Mouse (Mus musculus) midbrain, embryonic 16.5 days (tissue): ENCODE results near the gene Cad. TPM values are rescaled to one million over a fixed set of nuclear protein-coding genes. Genes with fewer than 3 reads are reported as not detected.
"Not testable (repeated sequence)": the region's sequence is repeated elsewhere in the genome, so short reads cannot be mapped to it uniquely, and the experiment has no call there.

Experiments used
- ATAC-seq: fragments of 200-750 bp; cut with Nextera tagmentation; 2 replicates; pipeline ENCODE4 v1.8.0; 2017; ENCODE audit warnings: moderate TSS enrichment
- H3K27ac ChIP-seq: fragments of 300-500 bp; sonication (generic); 2 replicates; pipeline ENCODE4 v1.5.1; 2014; ENCODE audit warnings: mild to moderate bottlenecking, low read length, mixed read lengths
- H3K27me3 ChIP-seq: fragments of 300-500 bp; sonication (generic); 2 replicates; pipeline ENCODE4 v1.6.1; 2014; ENCODE audit warnings: low read depth, low read length, mixed read lengths; ENCODE audit not compliant: control insufficient read depth, insufficient read depth
- H3K36me3 ChIP-seq: fragments of 300-500 bp; sonication (generic); 2 replicates; pipeline ENCODE4 v1.6.1; 2014; ENCODE audit warnings: mild to moderate bottlenecking, low read length, moderate library complexity, mixed read lengths; ENCODE audit not compliant: control insufficient read depth, insufficient read depth
- H3K4me1 ChIP-seq: fragments of 300-500 bp; sonication (generic); 2 replicates; pipeline ENCODE4 v1.6.1; 2014; ENCODE audit warnings: mild to moderate bottlenecking, low read length, mixed read lengths; ENCODE audit not compliant: control insufficient read depth, insufficient read depth
- H3K4me2 ChIP-seq: fragments of 300-500 bp; sonication (generic); 2 replicates; pipeline ENCODE4 v1.6.1; 2014; ENCODE audit warnings: mild to moderate bottlenecking, low read length, mixed read lengths
- H3K4me3 ChIP-seq: fragments of 300-500 bp; sonication (generic); 2 replicates; pipeline ENCODE4 v1.5.1; 2014; ENCODE audit warnings: low read depth, mild to moderate bottlenecking, low read length, moderate library complexity, mixed read lengths
- H3K9ac ChIP-seq: fragments of 300-500 bp; sonication (generic); 2 replicates; pipeline ENCODE4 v1.6.1; 2014; ENCODE audit warnings: low read depth, low read length, mixed read lengths
- H3K9me3 ChIP-seq: fragments of 300-500 bp; sonication (generic); replicated peaks from 2 replicates; pipeline ENCODE4 v1.6.1; 2014; ENCODE audit warnings: mild to moderate bottlenecking, low read length, mixed read lengths; ENCODE audit not compliant: control insufficient read depth, poor library complexity, severe bottlenecking
- WGBS: fragments of 180-500 bp; shearing (Covaris S2); extraction: QIAGEN DNeasy Blood & Tissue Kit; methylation state at CpG from one replicate; pipeline ENCODE4 v1.1.7; 2014; 5-methylcytosine and 5-hydroxymethylcytosine counted together
- polyA plus RNA-seq: library from polyadenylated mRNA; unstranded; fragments of >200 nt; fragmentation: Nextera tagmentation; extraction: Ambion mirVana; gene quantifications from 2 replicates; pipeline ENCODE4 v1.2.1, GENCODE M21; 2015

The Cad gene
- 14.5 and 14.8 TPM in 2 replicates for polyA plus RNA-seq

DNA sequence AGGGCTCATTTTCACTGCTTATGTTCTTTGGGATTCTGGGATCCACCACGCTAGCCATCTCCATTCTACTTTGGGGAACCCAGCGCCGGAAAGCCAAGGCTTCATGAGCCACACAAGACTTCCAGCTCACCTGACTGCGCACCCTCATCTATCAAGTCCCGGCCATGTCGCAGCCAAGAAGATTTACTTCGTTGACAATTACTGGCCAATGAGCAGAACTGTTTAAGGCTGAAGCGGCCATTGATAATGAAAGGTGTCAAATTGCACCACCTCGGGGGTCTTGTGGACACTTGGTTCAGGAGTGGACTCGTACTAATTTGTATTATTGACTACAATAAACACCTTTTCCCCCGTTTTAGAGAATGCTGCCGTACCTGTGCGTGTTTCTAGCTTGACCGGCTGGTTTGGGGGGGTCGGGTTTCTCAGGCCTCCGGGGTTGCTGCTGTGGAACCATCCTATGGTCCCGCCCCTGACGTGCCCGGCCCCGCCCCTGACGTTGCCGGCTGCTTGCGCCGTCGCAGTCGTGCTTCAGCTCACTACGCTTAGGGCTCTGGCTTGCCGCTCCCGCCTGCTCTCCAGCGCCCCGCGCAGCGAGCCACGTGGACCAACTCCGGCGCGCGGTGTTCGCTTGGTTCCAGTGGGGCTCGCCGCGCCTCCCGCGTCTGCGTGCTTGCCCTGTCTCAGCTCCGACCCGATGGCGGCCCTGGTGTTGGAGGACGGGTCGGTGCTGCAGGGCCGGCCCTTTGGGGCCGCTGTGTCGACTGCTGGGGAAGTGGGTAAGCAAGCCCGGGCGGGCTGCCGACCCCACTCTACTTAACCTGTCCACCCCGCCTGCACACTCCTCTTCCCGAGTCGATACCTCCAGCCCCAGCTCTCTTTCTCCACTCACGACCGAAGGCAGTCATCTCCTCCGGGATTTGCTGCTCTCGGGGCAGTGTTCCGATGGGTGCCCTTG, at the start of gene Cad:
TSS of gene Cad (plus strand) at position 520 of the 955 bp plus-strand sequence.
- Histone ChIP-seq H3K27ac (peak within 1 kb of the TSS; percentile 73), H3K27me3 (no peaks in the 10 kb centered on the region), H3K4me3 (peak within 1 kb of the TSS; percentile 75), H3K36me3 (peaks cover 6% of the 10 kb centered on the region), H3K4me2 (peak within 1 kb of the TSS; percentile 94), H3K4me1 (peaks cover 19% of the 10 kb centered on the region), H3K9me3 (no peaks in the 10 kb centered on the region), H3K9ac (peak within 1 kb of the TSS; percentile 81)
- peak; percentile 98 for ATAC-seq
- under 1% methylated on average over 63 of the region's 64 CpGs for WGBS

DNA sequence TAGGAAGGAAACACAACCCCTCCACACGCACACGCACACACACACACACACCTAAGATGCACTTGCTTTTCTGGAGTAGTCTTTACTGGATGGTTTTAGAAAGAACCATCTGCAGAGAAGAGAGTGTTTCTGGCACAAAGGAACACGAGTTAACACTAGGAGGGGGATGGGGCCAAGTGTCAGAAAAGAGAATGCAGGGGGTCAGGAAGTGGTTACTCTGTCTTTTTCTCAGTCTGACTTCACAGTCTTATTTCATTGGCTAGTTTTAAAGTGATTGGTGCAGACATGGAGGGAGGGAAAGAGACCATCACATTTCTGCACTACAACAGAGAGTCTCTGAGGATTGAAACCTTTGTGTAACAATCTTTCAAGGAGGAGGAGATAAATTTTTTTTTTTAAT, 41.8 kb upstream of the Cad start:
- no peak for ATAC-seq
- Histone ChIP-seq H3K4me2 (no peak overlapping the region), H3K36me3 (no peaks in the 10 kb centered on the region), H3K9ac (no peak overlapping the region), H3K9me3 (no peaks in the 10 kb centered on the region), H3K4me1 (no peaks in the 10 kb centered on the region), H3K4me3 (no peak overlapping the region), H3K27ac (no peak overlapping the region), H3K27me3 (no peaks in the 10 kb centered on the region)
- 77% methylated on average over 3 of the region's 3 CpGs for WGBS

DNA sequence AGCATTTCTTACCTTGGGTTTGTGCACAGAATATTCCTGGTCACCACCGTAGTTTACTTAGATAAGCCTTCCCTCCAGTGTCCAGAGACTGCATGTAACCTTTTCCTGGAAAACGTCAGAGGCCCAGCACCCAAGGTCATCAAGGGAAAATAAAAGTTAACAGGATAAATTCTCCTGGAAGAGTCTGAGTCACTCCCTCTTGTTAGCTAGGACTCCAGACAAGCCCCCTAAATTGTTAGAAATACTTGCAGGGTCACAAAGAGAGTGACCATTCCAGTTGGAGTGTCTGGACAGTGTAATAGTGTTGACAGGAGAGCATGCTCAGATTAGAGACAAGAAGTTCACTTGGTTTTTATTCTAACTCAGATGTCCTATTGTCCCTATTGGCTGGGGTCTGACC, 38.7 kb upstream of the Cad start:
- no peak overlapping the region for H3K4me2 ChIP-seq
- no peak overlapping the region for H3K9ac ChIP-seq
- H3K9me3 ChIP-seq: no peaks in the 10 kb centered on the region
- no peak overlapping the region for H3K4me3 ChIP-seq
- WGBS: 77% methylated on average over 2 of the region's 2 CpGs
- ATAC-seq: no peak
- H3K27ac ChIP-seq: no peak overlapping the region
- H3K4me1 ChIP-seq: no peaks in the 10 kb centered on the region
- no peaks in the 10 kb centered on the region for H3K27me3 ChIP-seq
- H3K36me3 ChIP-seq: no peaks in the 10 kb centered on the region

DNA sequence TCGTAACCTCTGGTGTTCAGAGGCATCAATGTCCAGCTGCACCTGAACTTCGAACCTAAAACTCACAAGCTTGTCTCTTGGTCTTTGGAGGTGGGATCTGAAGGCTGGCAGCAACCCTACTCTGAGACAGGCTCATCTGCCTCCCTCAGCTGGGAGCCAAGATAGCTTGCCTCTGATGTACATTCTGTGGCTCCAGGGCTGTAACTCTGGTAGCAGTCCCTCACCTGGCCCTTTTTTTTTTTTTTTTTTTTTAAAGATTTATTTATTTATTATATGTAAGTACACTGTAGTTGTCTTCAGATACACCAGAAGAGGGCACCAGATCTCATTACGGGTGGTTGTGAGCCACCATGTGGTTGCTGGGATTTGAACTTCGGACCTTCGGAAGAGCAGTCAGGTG, 32.8 kb upstream of the Cad start:
- 97% methylated on average over 4 of the region's 5 CpGs for WGBS
- not testable (repeated sequence) for H3K9ac ChIP-seq, H3K9me3 ChIP-seq, H3K4me3 ChIP-seq, ATAC-seq, H3K4me1 ChIP-seq, H3K27me3 ChIP-seq, H3K4me2 ChIP-seq, H3K27ac ChIP-seq, H3K36me3 ChIP-seq

DNA sequence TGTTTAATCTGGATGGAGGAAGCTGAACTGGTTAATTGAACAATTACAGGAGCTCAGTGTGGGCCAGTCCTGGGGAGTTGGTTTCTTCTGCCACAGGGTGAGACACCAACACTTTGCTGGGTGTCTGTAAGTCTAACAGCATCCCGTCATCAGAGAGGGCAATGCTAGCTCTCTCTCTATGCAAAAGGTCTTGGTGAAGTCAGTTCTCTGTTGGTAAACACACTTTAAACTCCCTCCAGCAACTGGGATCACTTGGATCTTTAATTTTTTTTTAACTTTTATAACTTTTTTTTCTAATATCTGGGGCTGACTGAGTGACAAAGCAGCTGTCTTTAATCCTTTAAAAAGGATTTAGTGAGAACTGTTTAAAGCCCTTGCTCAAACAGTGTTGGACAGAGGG, 31.9 kb upstream of the Cad start:
- H3K4me2 ChIP-seq: no peak overlapping the region
- H3K27ac ChIP-seq: no peak overlapping the region
- no peak overlapping the region for H3K9ac ChIP-seq
- H3K9me3 ChIP-seq: no peaks in the 10 kb centered on the region
- ATAC-seq: no peak
- no peaks in the 10 kb centered on the region for H3K4me1 ChIP-seq
- H3K4me3 ChIP-seq: no peak overlapping the region
- H3K27me3 ChIP-seq: no peaks in the 10 kb centered on the region
- 13% methylated on average over 1 of the region's 1 CpGs for WGBS
- no peaks in the 10 kb centered on the region for H3K36me3 ChIP-seq

DNA sequence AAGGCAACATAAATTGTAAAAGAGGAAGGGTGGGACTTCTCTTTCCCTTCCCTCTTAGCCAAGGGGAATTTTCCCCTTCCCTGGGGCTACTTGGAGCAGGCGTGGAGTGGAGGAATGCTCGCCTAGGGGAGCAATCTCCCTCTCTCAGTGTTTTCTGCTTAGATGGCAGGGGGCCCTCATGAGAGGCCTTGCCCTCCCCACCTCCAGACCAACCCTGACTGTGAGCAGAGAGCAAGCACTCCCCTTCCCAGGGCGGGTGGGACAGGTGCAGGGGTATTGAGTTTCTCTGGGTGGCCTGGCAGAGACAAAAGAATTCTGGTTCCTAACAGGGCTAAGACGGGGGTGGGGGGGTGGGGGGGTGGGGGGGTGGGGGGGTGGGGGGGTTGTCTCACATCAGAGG, 31.3 kb upstream of the Cad start:
- H3K4me1 ChIP-seq: no peaks in the 10 kb centered on the region
- no peaks in the 10 kb centered on the region for H3K27me3 ChIP-seq
- H3K9me3 ChIP-seq: no peaks in the 10 kb centered on the region
- H3K4me3 ChIP-seq: no peak overlapping the region
- no peak overlapping the region for H3K27ac ChIP-seq
- no peak for ATAC-seq
- no peak overlapping the region for H3K4me2 ChIP-seq
- no peaks in the 10 kb centered on the region for H3K36me3 ChIP-seq
- H3K9ac ChIP-seq: no peak overlapping the region
- 0% methylated on average over 3 of the region's 4 CpGs for WGBS

DNA sequence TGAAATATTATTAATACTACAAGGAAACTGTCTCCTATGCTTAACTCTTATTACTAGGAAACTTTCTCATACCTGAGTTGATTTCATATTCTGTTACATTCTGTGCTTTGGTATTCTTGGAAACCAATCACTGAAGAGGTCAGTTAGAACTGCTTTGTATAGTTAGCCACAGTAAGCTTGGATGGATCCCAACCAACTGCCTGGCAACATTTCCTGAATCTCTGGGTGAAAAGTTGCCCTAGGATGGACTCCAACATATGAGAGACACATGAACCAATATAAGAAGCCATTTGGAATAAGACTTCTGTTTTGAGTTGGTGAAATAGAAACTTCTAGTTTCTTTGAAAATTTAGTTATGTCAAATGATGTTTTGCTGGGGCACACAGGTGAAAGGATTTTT, 29.9 kb upstream of the Cad start:
- H3K4me1 ChIP-seq: no peaks in the 10 kb centered on the region
- no peak overlapping the region for H3K4me3 ChIP-seq
- H3K9me3 ChIP-seq: no peaks in the 10 kb centered on the region
- no peak overlapping the region for H3K9ac ChIP-seq
- H3K36me3 ChIP-seq: no peaks in the 10 kb centered on the region
- H3K27ac ChIP-seq: no peak overlapping the region
- no peak overlapping the region for H3K4me2 ChIP-seq
- H3K27me3 ChIP-seq: no peaks in the 10 kb centered on the region
- no peak for ATAC-seq

DNA sequence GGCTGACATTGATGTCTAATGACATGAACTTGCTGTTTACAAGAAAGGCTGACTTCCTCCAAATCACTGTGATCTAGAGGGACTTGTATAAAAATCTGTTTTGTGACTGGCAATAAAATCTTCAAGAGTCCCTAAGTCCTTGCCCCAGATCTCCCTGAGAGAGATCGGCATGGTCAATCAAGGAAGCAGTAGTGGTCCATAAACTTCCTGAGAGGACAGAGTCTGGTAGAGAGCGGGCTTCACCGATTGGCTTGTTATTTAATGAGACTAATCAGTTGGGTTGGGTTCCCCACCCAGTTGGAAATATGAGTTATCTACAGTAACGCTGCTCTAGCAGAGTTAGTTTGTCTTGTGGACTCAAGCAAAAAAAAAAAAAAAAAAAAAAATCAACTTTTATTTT, 23.7 kb upstream of the Cad start:
- no peak overlapping the region for H3K4me3 ChIP-seq
- H3K9me3 ChIP-seq: no peaks in the 10 kb centered on the region
- no peaks in the 10 kb centered on the region for H3K4me1 ChIP-seq
- no peak overlapping the region for H3K9ac ChIP-seq
- 0 out of 2 replicates have a peak, but pooled peaks cover 3% of the 10 kb centered on the region for H3K36me3 ChIP-seq
- H3K27me3 ChIP-seq: no peaks in the 10 kb centered on the region
- ATAC-seq: no peak
- H3K4me2 ChIP-seq: no peak overlapping the region
- no peak overlapping the region for H3K27ac ChIP-seq
- 96% methylated on average over 4 of the region's 4 CpGs for WGBS

DNA sequence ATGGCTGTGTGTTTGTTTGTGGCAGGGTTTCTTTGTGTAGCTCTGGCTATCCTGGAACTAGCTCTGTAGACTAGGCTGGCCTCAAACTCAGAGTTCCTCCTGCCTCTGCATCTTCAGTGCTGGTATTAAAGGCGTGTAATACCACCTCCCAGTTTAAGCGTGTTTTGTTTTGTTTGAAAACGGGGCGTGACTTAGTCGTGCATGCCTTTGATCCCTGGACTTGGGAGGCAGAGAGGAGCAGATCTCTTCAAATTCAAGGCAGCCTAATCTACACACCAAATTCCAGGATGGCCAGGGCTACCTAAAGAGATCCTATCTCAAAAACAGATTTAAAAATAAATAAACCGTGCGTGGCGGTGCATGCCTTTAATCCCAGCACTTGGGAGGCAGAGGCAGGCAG, 23.1 kb upstream of the Cad start:
- no peak overlapping the region for H3K4me2 ChIP-seq
- H3K9ac ChIP-seq: no peak overlapping the region
- no peak overlapping the region for H3K27ac ChIP-seq
- ATAC-seq: no peak
- WGBS: 84% methylated on average over 8 of the region's 8 CpGs
- H3K4me3 ChIP-seq: no peak overlapping the region
- H3K36me3 ChIP-seq: 0 out of 2 replicates have a peak, but pooled peaks cover 6% of the 10 kb centered on the region
- H3K4me1 ChIP-seq: no peaks in the 10 kb centered on the region
- H3K27me3 ChIP-seq: no peaks in the 10 kb centered on the region
- no peaks in the 10 kb centered on the region for H3K9me3 ChIP-seq
